Mouse (Mus musculus): ENCODE results near the gene Mnd1. TPM values are rescaled to one million over a fixed set of nuclear protein-coding genes. Genes with fewer than 3 reads are reported as not detected.

Gene Mnd1
- total RNA-seq, 2 experiments from 2014 or later = 2.9 to 3.1 TPM

DNA sequence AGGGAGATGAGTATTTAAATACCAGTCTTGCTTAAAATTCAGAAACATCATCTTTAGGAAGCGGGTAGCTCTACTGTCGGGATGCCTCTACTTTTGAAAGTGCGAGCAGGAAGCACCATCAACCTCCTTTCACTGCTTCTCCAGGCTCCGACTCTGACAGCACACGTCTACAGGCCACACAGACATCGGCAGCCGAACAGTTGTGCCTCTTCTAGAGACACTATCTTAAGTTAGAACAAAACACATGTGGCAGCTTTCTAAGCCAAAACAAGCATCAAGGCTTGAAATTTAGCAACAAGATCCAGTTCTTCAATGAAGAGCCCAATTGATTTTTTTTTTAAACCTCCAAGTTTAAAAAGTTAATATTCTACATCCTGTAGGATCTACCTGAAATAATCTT lies 37.4 kb downstream of the Mnd1 start:
- intact Hi-C loops (cut with DNase I) = no loop called here
- no peak for DNase-seq

GRCm38 (mm10) chr3:84108614-84109013 lies 47.0 kb downstream of the Mnd1 start:
- intact Hi-C loops (cut with DNase I) = no loop called here
- DNase-seq = no peak

DNA sequence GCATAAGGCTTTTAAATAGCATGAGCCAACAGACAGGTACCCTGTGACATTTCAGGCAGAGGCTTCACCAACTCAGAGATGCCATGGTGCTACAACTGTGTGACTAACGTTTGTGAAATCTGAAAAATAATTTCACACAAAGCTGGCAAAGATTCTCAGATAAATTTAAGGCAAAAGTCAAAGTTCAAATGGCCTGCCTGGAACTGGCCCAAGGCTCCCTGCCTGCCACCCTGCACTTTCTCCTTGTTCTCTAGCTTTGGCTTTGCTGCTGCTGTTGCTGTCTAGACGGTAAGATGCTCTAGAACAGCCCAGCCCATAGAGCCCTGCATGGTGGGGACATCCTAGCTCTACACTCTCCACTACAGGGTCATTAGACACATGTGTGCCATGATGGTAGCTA lies 49.5 kb downstream of the Mnd1 start:
- intact Hi-C loops (cut with DNase I) = no loop called here
- no peak for DNase-seq

GRCm38 (mm10) chr3:84103536-84103935 lies 52.0 kb downstream of the Mnd1 start:
- no peak for DNase-seq
- intact Hi-C loops (cut with DNase I) = no loop called here

DNA sequence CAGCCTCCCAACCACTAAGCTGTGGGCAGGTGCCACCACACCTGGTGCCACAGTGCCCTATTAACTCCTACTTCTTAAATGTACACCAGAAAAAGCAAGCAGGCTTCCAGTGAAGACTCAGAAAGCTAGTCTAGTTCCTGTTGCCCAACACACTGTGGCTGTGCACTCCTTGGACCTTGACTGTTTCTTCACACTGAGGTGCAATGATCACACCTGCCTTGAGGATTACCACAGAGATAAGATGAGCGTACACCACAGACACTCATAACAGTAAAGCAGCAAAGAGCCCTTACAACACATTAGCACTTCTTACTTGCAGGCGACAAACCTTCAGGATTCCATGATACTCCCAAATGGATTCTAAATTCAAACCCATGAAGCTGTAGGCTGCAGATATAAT lies 62.7 kb downstream of the Mnd1 start:
- intact Hi-C loops (cut with DNase I) = loop anchor here (5.0 kb wide), 1 partner anchor 64 kb away; the partner anchor contains the start of gene Mnd1
- DNase-seq = no peak

- intact Hi-C loops (cut with DNase I) = loop anchor here (5.0 kb wide), 1 partner anchor 66 kb away; the partner anchor contains the start of gene Mnd1
- DNase-seq = peak in 1 of 2 experiments; percentile 27
Measured at GRCm38 (mm10) chr3:84090982-84091381, 64.6 kb downstream of the Mnd1 start.

GRCm38 (mm10) chr3:84086921-84087320 lies 68.7 kb downstream of the Mnd1 start:
- intact Hi-C loops (cut with DNase I) = no loop called here

GRCm38 (mm10) chr3:84086337-84086736 lies 69.2 kb downstream of the Mnd1 start:
- intact Hi-C loops (cut with DNase I) = no loop called here
- DNase-seq = no peak

More at GRCm38 (mm10) chr3:84086921-84087320, 68.7 kb downstream of the Mnd1 start:
- no peak for DNase-seq

DNA sequence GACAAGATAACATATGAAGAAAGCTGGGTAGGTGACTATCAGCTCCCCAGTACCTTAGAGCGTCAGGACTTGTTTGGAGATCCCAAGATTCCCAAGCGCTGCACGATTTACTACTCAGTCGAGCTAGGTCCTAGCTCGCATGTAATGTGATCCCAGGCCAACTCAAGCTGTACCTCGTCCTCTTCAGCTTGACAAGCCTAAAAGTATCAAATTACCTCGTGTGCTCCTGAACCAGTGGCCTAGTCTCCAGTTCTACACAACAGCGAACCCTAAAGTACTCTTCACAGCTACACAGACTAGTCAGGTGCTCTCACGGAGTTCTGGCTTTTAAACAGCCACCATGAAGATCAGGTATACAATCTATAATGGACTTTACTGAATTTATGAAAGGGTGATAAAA lies 70.2 kb downstream of the Mnd1 start:
- intact Hi-C loops (cut with DNase I) = no loop called here
- DNase-seq = no peak

DNA sequence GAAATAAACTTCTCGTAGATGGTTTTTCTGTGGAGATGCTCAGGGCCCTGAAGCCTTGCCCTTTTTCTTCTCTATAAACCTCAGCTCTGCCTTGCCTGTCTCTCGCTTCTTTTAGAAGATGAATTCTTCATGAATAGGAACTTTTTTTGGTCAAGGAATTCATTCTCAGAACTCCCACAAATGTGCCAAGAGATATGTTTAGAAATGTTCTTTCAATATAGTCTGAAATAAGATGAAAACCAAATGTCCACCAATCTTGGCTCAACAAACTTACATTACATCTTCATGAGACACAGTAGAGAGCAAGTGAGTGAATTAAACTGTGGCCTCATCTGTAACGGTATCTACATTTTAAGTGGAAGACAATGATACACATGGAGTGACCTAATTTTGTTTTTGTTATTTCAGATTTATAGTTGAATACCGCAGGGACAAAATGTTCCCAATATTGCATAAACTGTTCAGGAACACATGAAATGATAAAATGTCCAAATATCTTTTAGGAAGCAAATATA lies 74.3 kb downstream of the Mnd1 start:
- no peak for DNase-seq
- intact Hi-C loops (cut with DNase I) = no loop called here

DNA sequence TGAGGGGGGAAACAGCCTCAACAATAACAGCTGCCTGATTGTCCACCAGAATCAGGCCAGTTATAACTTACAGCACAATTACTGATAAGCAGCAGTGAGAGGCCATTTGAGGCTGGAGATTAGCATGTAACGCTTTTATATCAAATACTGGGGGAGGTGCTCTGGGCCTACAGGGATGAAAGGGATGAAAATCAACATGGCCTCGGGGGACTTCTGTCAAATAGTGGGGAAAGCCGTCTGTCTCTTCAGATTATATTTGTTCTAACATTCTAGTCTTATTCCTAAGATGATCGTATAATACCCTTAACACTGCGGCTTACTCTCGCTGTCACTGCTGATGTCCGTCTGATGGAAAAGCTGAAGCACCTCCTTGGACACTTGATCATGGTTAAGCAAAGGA lies 75.5 kb downstream of the Mnd1 start:
- DNase-seq = no peak
- intact Hi-C loops (cut with DNase I) = no loop called here

DNA sequence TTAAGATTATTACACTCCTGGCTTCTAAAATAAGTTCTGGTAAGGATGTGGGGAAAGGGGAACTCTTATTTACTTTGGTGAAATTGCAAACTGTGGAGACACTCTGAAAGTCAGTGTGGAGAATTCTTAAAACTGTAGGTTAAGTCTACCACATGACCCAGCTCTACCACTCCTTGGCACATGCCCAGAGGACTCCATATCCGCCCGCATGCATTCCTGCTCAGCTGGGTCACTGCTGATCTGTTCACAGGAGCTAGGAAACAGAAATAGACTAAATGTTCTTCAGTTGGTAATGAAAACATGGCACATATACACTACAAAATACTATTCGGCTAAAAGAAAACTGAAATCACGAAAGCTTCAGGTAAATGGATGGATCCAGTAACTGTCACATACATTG lies 78.1 kb downstream of the Mnd1 start:
- DNase-seq = no peak
- intact Hi-C loops (cut with DNase I) = no loop called here

- no peak for DNase-seq
- intact Hi-C loops (cut with DNase I) = no loop called here
Measured at GRCm38 (mm10) chr3:84076543-84077332, 78.8 kb downstream of the Mnd1 start.

DNA sequence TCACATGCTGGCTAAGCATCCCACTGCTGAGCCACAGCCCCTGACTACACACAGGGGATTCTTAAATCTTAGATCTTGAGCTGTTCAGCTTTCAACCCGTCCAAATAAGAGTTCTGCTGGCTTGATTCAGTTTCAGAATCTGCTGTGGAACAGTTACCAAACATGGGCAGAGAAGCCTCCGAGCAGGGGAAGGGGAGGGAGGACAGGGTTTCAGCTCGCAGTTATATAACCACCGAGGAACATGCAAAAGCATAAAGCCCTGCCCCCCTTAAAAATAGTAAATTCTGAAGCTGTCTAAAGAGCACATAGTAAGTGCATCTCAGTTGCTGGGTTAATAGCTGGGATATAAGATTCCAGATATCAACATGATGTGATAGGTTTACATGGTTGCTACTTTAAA lies 80.1 kb downstream of the Mnd1 start:
- DNase-seq = no peak
- intact Hi-C loops (cut with DNase I) = no loop called here

GRCm38 (mm10) chr3:84074777-84075176 lies 80.8 kb downstream of the Mnd1 start:
- intact Hi-C loops (cut with DNase I) = no loop called here
- no peak for DNase-seq

GRCm38 (mm10) chr3:84071641-84072040 lies 83.9 kb downstream of the Mnd1 start:
- intact Hi-C loops (cut with DNase I) = no loop called here
- DNase-seq = no peak

GRCm38 (mm10) chr3:84070811-84071210 lies 84.8 kb downstream of the Mnd1 start:
- intact Hi-C loops (cut with DNase I) = no loop called here
- no peak for DNase-seq

- intact Hi-C loops (cut with DNase I) = no loop called here
- DNase-seq = no peak
Measured at GRCm38 (mm10) chr3:84068831-84069709, 86.5 kb downstream of the Mnd1 start.

GRCm38 (mm10) chr3:84065825-84066224 lies 89.8 kb downstream of the Mnd1 start:
- no peak for DNase-seq
- intact Hi-C loops (cut with DNase I) = no loop called here

GRCm38 (mm10) chr3:84063369-84063914 lies 92.1 kb downstream of the Mnd1 start:
- DNase-seq = no peak
- intact Hi-C loops (cut with DNase I) = no loop called here
